Mouse (Mus musculus): ENCODE measurements around the gene Bcar3. TPM values are rescaled to one million over a fixed set of nuclear protein-coding genes. Genes with fewer than 3 reads are reported as not detected.

Gene Bcar3
- polyA plus RNA-seq, 1 experiment = 8.2 TPM

DNA sequence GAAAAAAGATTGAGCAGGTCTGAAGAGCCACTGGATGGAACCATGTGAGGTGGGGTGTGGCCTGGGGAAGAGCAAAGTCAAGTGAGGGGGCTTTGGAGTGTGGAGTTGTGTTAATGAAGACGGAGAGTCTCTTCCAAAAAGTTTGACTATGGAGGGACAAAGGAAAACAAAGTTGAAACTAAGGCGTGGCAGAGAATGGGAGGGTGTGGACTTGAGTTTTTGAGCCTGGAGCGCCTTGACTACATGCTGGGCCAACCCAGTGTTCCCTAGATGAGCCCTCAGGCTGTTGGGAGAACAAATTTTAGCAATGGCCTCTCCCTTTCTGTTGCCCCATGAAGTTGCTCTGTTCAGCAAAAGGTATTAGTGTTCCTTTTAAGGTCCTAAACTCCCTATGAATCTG is 58.9 kb downstream of the Bcar3 start:
- WGBS = 95% methylated on average over 3 of the region's 3 CpGs
- H3K4me1 ChIP-seq (replicated peaks; ENCODE audit: control insufficient read depth, insufficient read depth, low read length) = no peaks in the 10 kb centered on the region
- TF ChIP-seq CTCF (IDR thresholded peaks at IDR 0.05; ENCODE audit: borderline replicate concordance, control insufficient read depth, extremely low read depth, insufficient read depth, low read length, poor library complexity) = no peak
- TF ChIP-seq POLR2A (IDR thresholded peaks at IDR 0.05; ENCODE audit: control insufficient read depth, extremely low read depth, insufficient read depth, low read length, poor library complexity) = no peak
- no peak overlapping the region for H3K27ac ChIP-seq (ENCODE audit: control insufficient read depth, insufficient read depth, low read length)
- H3K4me3 ChIP-seq (ENCODE audit: control insufficient read depth, insufficient read depth, low read length) = no peak overlapping the region
- no peak for DNase-seq
- H3K27me3 ChIP-seq (ENCODE audit: control insufficient read depth, insufficient read depth, low read length) = no peaks in the 10 kb centered on the region
- no peaks in the 10 kb centered on the region for H3K36me3 ChIP-seq (ENCODE audit: control insufficient read depth, insufficient read depth, low read length)

- Histone ChIP-seq H3K36me3 (ENCODE audit: control insufficient read depth, insufficient read depth, low read length) (no peaks in the 10 kb centered on the region), H3K4me1 (replicated peaks; ENCODE audit: control insufficient read depth, insufficient read depth, low read length) (no peaks in the 10 kb centered on the region), H3K4me3 (ENCODE audit: control insufficient read depth, insufficient read depth, low read length) (no peak overlapping the region), H3K27ac (ENCODE audit: control insufficient read depth, insufficient read depth, low read length) (no peak overlapping the region), H3K27me3 (ENCODE audit: control insufficient read depth, insufficient read depth, low read length) (no peaks in the 10 kb centered on the region)
- DNase-seq = no peak
- TF ChIP-seq POLR2A (IDR thresholded peaks at IDR 0.05; ENCODE audit: control insufficient read depth, extremely low read depth, insufficient read depth, low read length, poor library complexity) (no peak), CTCF (IDR thresholded peaks at IDR 0.05; ENCODE audit: borderline replicate concordance, control insufficient read depth, extremely low read depth, insufficient read depth, low read length, poor library complexity) (no peak)
- WGBS = 94% methylated on average over 7 of the region's 7 CpGs
These were observed 65.5 kb downstream of the Bcar3 start for GRCm38 (mm10) chr3:122359426-122359825.

- no peak overlapping the region for H3K4me3 ChIP-seq (ENCODE audit: control insufficient read depth, insufficient read depth, low read length)
- no peak overlapping the region for H3K27ac ChIP-seq (ENCODE audit: control insufficient read depth, insufficient read depth, low read length)
- H3K4me1 ChIP-seq (replicated peaks; ENCODE audit: control insufficient read depth, insufficient read depth, low read length) = no peaks in the 10 kb centered on the region
- no peak for TF ChIP-seq POLR2A (IDR thresholded peaks at IDR 0.05; ENCODE audit: control insufficient read depth, extremely low read depth, insufficient read depth, low read length, poor library complexity)
- TF ChIP-seq CTCF (IDR thresholded peaks at IDR 0.05; ENCODE audit: borderline replicate concordance, control insufficient read depth, extremely low read depth, insufficient read depth, low read length, poor library complexity) = no peak
- no peaks in the 10 kb centered on the region for H3K36me3 ChIP-seq (ENCODE audit: control insufficient read depth, insufficient read depth, low read length)
- WGBS = 94% methylated on average over 9 of the region's 9 CpGs
- no peaks in the 10 kb centered on the region for H3K27me3 ChIP-seq (ENCODE audit: control insufficient read depth, insufficient read depth, low read length)
- DNase-seq = no peak
These were observed 66.0 kb downstream of the Bcar3 start for GRCm38 (mm10) chr3:122359954-122360353.

DNA sequence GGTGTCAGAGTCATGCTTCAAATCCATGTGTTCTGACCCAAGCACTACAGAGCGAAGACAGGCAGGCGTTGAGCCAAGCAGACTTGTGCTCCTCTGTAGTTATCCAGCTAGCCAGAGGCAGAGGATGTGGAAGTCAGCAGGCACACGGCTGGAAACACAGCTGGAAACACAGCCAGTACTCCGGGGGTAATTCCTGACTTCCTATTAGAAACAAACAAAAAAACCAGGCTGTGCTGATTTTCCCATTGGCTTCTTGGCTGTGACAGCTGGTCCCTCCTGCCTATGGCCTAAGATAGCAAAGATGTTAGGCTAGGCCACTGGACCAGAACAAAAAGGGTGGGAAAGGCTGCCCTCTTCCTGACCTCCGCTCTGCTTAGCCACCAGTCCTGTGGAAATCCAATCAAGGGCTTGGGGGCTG is 66.8 kb downstream of the Bcar3 start:
- H3K27ac ChIP-seq (ENCODE audit: control insufficient read depth, insufficient read depth, low read length) = no peak overlapping the region
- no peaks in the 10 kb centered on the region for H3K27me3 ChIP-seq (ENCODE audit: control insufficient read depth, insufficient read depth, low read length)
- no peaks in the 10 kb centered on the region for H3K4me1 ChIP-seq (replicated peaks; ENCODE audit: control insufficient read depth, insufficient read depth, low read length)
- no peaks in the 10 kb centered on the region for H3K36me3 ChIP-seq (ENCODE audit: control insufficient read depth, insufficient read depth, low read length)
- no peak overlapping the region for H3K4me3 ChIP-seq (ENCODE audit: control insufficient read depth, insufficient read depth, low read length)
- TF ChIP-seq POLR2A (IDR thresholded peaks at IDR 0.05; ENCODE audit: control insufficient read depth, extremely low read depth, insufficient read depth, low read length, poor library complexity) (no peak), CTCF (IDR thresholded peaks at IDR 0.05; ENCODE audit: borderline replicate concordance, control insufficient read depth, extremely low read depth, insufficient read depth, low read length, poor library complexity) (no peak)
- DNase-seq = no peak
- WGBS = 82% methylated on average over 5 of the region's 5 CpGs

DNA sequence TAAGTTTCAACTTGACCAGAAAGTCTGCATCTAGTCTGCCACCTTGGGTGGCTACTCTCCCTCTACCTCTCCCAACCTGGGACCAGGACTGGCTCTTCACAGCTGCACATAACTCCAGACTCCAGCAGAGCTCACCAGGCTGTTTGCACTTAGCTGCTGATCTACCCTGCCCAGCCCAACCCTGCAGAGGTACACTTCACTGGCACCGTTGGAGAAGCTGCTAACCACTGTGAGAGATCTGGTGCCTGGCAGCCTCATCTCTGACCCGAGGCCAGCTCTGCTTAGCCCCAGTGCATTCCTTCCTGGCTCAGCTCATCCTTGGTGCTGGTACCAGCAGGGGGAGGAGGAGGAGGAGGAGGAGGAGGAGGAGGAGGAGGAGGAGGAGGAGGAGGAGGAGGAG is 68.8 kb downstream of the Bcar3 start:
- DNase-seq = no peak
- H3K27ac ChIP-seq (ENCODE audit: control insufficient read depth, insufficient read depth, low read length) = no peak overlapping the region
- no peaks in the 10 kb centered on the region for H3K4me1 ChIP-seq (replicated peaks; ENCODE audit: control insufficient read depth, insufficient read depth, low read length)
- TF ChIP-seq CTCF (IDR thresholded peaks at IDR 0.05; ENCODE audit: borderline replicate concordance, control insufficient read depth, extremely low read depth, insufficient read depth, low read length, poor library complexity) (no peak), POLR2A (IDR thresholded peaks at IDR 0.05; ENCODE audit: control insufficient read depth, extremely low read depth, insufficient read depth, low read length, poor library complexity) (no peak)
- H3K36me3 ChIP-seq (ENCODE audit: control insufficient read depth, insufficient read depth, low read length) = no peaks in the 10 kb centered on the region
- H3K27me3 ChIP-seq (ENCODE audit: control insufficient read depth, insufficient read depth, low read length) = no peaks in the 10 kb centered on the region
- H3K4me3 ChIP-seq (ENCODE audit: control insufficient read depth, insufficient read depth, low read length) = no peak overlapping the region
- WGBS = 82% methylated on average over 2 of the region's 2 CpGs

- no peak for TF ChIP-seq CTCF (IDR thresholded peaks at IDR 0.05; ENCODE audit: borderline replicate concordance, control insufficient read depth, extremely low read depth, insufficient read depth, low read length, poor library complexity)
- no peak for TF ChIP-seq POLR2A (IDR thresholded peaks at IDR 0.05; ENCODE audit: control insufficient read depth, extremely low read depth, insufficient read depth, low read length, poor library complexity)
- no peaks in the 10 kb centered on the region for H3K27me3 ChIP-seq (ENCODE audit: control insufficient read depth, insufficient read depth, low read length)
- H3K4me3 ChIP-seq (ENCODE audit: control insufficient read depth, insufficient read depth, low read length) = no peak overlapping the region
- H3K4me1 ChIP-seq (replicated peaks; ENCODE audit: control insufficient read depth, insufficient read depth, low read length) = no peaks in the 10 kb centered on the region
- no peak for DNase-seq
- 89% methylated on average over 3 of the region's 3 CpGs for WGBS
- no peak overlapping the region for H3K27ac ChIP-seq (ENCODE audit: control insufficient read depth, insufficient read depth, low read length)
- no peaks in the 10 kb centered on the region for H3K36me3 ChIP-seq (ENCODE audit: control insufficient read depth, insufficient read depth, low read length)
These were observed 70.6 kb downstream of the Bcar3 start for GRCm38 (mm10) chr3:122364565-122364964.

DNA sequence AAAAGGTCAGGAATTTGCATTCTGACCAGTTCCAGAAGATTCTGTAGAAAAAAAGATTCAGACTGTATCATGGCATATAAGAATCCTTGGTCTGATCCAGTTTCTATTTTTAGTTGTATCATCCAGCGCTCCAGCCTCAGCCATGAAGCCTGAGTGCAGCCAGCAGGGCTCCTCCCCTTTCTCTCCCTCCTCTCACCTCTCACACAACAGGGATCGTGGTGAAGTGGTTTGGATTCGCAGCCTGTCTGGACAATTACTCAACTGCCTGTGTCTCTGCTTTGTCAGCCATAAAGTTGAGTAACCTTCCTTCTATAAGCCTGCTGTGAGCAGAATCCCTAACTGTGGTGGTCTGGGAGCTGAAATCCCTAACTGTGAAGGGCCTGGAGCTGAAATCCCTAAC is 71.4 kb downstream of the Bcar3 start:
- H3K27me3 ChIP-seq (ENCODE audit: control insufficient read depth, insufficient read depth, low read length) = no peaks in the 10 kb centered on the region
- no peak overlapping the region for H3K27ac ChIP-seq (ENCODE audit: control insufficient read depth, insufficient read depth, low read length)
- H3K4me3 ChIP-seq (ENCODE audit: control insufficient read depth, insufficient read depth, low read length) = no peak overlapping the region
- no peak for DNase-seq
- 86% methylated on average over 3 of the region's 3 CpGs for WGBS
- TF ChIP-seq POLR2A (IDR thresholded peaks at IDR 0.05; ENCODE audit: control insufficient read depth, extremely low read depth, insufficient read depth, low read length, poor library complexity) (no peak), CTCF (IDR thresholded peaks at IDR 0.05; ENCODE audit: borderline replicate concordance, control insufficient read depth, extremely low read depth, insufficient read depth, low read length, poor library complexity) (no peak)
- H3K36me3 ChIP-seq (ENCODE audit: control insufficient read depth, insufficient read depth, low read length) = no peaks in the 10 kb centered on the region
- H3K4me1 ChIP-seq (replicated peaks; ENCODE audit: control insufficient read depth, insufficient read depth, low read length) = no peaks in the 10 kb centered on the region
